In genomic region chrX:20663444-20663790, GRCm38 (mm10) we compare ENCODE assay signal across 8 mouse cellular contexts. TPM values are rescaled to one million over a fixed set of nuclear protein-coding genes. Genes with fewer than 3 reads are reported as not detected.
DNase-seq lines count a peak whose midpoint lies in the region; ATAC-seq and TF ChIP-seq lines count a peak whose summit lies in the region.

No protein-coding gene starts in this region.

- no peak for TF ChIP-seq CTCF in embryonic fibroblast, embryonic 13.5 days (IDR thresholded peaks at IDR 0.05; ENCODE audit: borderline replicate concordance, insufficient read depth, low read length)

- no peak for DNase-seq in heart, postnatal 4 days
- DNase-seq in ES-E14 (ENCODE audit: low read depth, low spot score) = no peak
- DNase-seq in urinary bladder, postnatal 36 days (ENCODE audit: low spot score in 2 of 2) = no peak

- no peaks in the 10 kb centered on the region for H3K27me3 ChIP-seq in heart, embryonic 11.5 days (ENCODE audit: control insufficient read depth, insufficient read depth, low read length)
- H3K27me3 ChIP-seq in kidney, embryonic 15.5 days = no peaks in the 10 kb centered on the region
- no peaks in the 10 kb centered on the region for H3K27me3 ChIP-seq in midbrain, embryonic 13.5 days

- H3K4me2 ChIP-seq in heart, embryonic 11.5 days = peak overlapping the region; percentile 64
- H3K4me2 ChIP-seq in kidney, embryonic 15.5 days = peak overlapping the region; percentile 59
- peak overlapping the region; percentile 62 for H3K4me2 ChIP-seq in midbrain, embryonic 13.5 days (replicated peaks)

- H3K4me1 ChIP-seq in heart, embryonic 11.5 days (ENCODE audit: control insufficient read depth, insufficient read depth, low read length) = peaks cover 5% of the 10 kb centered on the region; the same call in 1 of the 2 replicates
- no peaks in the 10 kb centered on the region; a peak in 1 of 4 replicates for H3K4me1 ChIP-seq in ES-E14 (ENCODE audit: control insufficient read depth in 2 of 2, insufficient read depth in 2 of 2, low read length in 2 of 2, poor library complexity in 1 of 2)
- no peaks in the 10 kb centered on the region for H3K4me1 ChIP-seq in embryonic fibroblast, embryonic 13.5 days (ENCODE audit: control insufficient read depth, insufficient read depth, low read length)
- H3K4me1 ChIP-seq in kidney, embryonic 15.5 days = no peaks in the 10 kb centered on the region
- peaks cover 35% of the 10 kb centered on the region for H3K4me1 ChIP-seq in midbrain, embryonic 13.5 days (replicated peaks)

- ATAC-seq in heart, embryonic 11.5 days (replicated peaks; ENCODE audit: insufficient number of reproducible peaks, low FRiP score, low TSS enrichment) = no peak
- peak; percentile 6; the same call in 1 of the 2 replicates for ATAC-seq in kidney, embryonic 15.5 days (replicated peaks; ENCODE audit: low FRiP score)
- no peak for ATAC-seq in midbrain, embryonic 13.5 days
- no peak for ATAC-seq in erythroid progenitor cell, adult 5-6 weeks (replicated peaks; ENCODE audit: low FRiP score, poor library complexity, severe bottlenecking)

- no peak for TF ChIP-seq POLR2A in embryonic fibroblast, embryonic 13.5 days (IDR thresholded peaks at IDR 0.05; ENCODE audit: low read depth, low read length)

- peak overlapping the region; percentile 86 for H3K9ac ChIP-seq in heart, embryonic 11.5 days (ENCODE audit: low read depth, low read length)
- peak overlapping the region; percentile 98 for H3K9ac ChIP-seq in ES-E14 (ENCODE audit: insufficient read depth, low read depth, low read length, poor library complexity, severe bottlenecking)
- peak overlapping the region; percentile 64 for H3K9ac ChIP-seq in kidney, embryonic 15.5 days
- peak overlapping the region; percentile 82 for H3K9ac ChIP-seq in midbrain, embryonic 13.5 days (replicated peaks)

- H3K27ac ChIP-seq in heart, embryonic 11.5 days (ENCODE audit: low read depth, low read length) = 0 out of 2 replicates have a peak overlapping the region, but pooled peaks have one; percentile 82
- H3K27ac ChIP-seq in ES-E14 (ENCODE audit: insufficient read depth, low read depth, low read length, poor library complexity, severe bottlenecking) = peak overlapping the region; percentile 74; the same call in 1 of the 2 replicates
- peak overlapping the region; percentile 73; the same call in 1 of the 2 replicates for H3K27ac ChIP-seq in embryonic fibroblast, embryonic 13.5 days (ENCODE audit: insufficient read depth, low read length)
- H3K27ac ChIP-seq in kidney, embryonic 15.5 days = peak overlapping the region; percentile 82
- H3K27ac ChIP-seq in midbrain, embryonic 13.5 days = peak overlapping the region; percentile 90

- in situ Hi-C loops in ES-E14 (cut with MboI; ENCODE audit: low sequenced_read_pairs in 2 of 2, unreplicated experiment in 2 of 2) = no loop called here

- H3K9me3 ChIP-seq in heart, embryonic 11.5 days (replicated peaks; ENCODE audit: control insufficient read depth, low read length) = no peaks in the 10 kb centered on the region
- H3K9me3 ChIP-seq in ES-E14 (ENCODE audit: control insufficient read depth, insufficient read depth, low read depth, low read length) = no peaks in the 10 kb centered on the region
- H3K9me3 ChIP-seq in kidney, embryonic 15.5 days (replicated peaks) = no peaks in the 10 kb centered on the region
- no peaks in the 10 kb centered on the region for H3K9me3 ChIP-seq in midbrain, embryonic 13.5 days

- WGBS in heart, embryonic 11.5 days (ENCODE audit: insufficient replicate concordance) = 18% methylated on average over 9 of the region's 9 CpGs
- WGBS in kidney, embryonic 15.5 days = 17% methylated on average over 9 of the region's 9 CpGs
- 25% methylated on average over 9 of the region's 9 CpGs for WGBS in midbrain, embryonic 13.5 days

- peaks cover 1% of the 10 kb centered on the region; the same call in 1 of the 2 replicates for H3K36me3 ChIP-seq in heart, embryonic 11.5 days (ENCODE audit: control insufficient read depth, insufficient read depth, low read length)
- peaks cover 8% of the 10 kb centered on the region for H3K36me3 ChIP-seq in ES-E14 (ENCODE audit: control insufficient read depth, insufficient read depth, low read length, poor library complexity, severe bottlenecking)
- peaks cover 30% of the 10 kb centered on the region for H3K36me3 ChIP-seq in kidney, embryonic 15.5 days
- peaks cover 14% of the 10 kb centered on the region for H3K36me3 ChIP-seq in midbrain, embryonic 13.5 days

- H3K4me3 ChIP-seq in heart, embryonic 11.5 days (ENCODE audit: low read depth, low read length) = peak overlapping the region; percentile 72
- H3K4me3 ChIP-seq in ES-E14 (ENCODE audit: insufficient read depth in 1 of 2, low read depth in 1 of 2, low read length in 2 of 2, poor library complexity in 1 of 2, severe bottlenecking in 1 of 2) = peak overlapping the region; percentile 93 to 94
- peak overlapping the region; percentile 100 for H3K4me3 ChIP-seq in embryonic fibroblast, embryonic 13.5 days (ENCODE audit: insufficient read depth, low read length)
- H3K4me3 ChIP-seq in kidney, embryonic 15.5 days (replicated peaks) = peak overlapping the region; percentile 67
- peak overlapping the region; percentile 66 for H3K4me3 ChIP-seq in midbrain, embryonic 13.5 days (replicated peaks)

TF ChIP-seq in ES-E14, 5 proteins besides CTCF, POLR2A, EP300 and RAD21:
- TF ChIP-seq ZC3H11A (IDR thresholded peaks at IDR 0.05; ENCODE audit: borderline replicate concordance, low read depth, low read length) = no peak
- no peak for TF ChIP-seq ZNF384 (IDR thresholded peaks at IDR 0.05; ENCODE audit: low read depth, low read length)
- no peak for TF ChIP-seq MAFK (IDR thresholded peaks at IDR 0.05; ENCODE audit: insufficient read depth, low read depth, low read length)
- TF ChIP-seq CHD2 (IDR thresholded peaks at IDR 0.05; ENCODE audit: low read depth, low read length) = no peak
- no peak for TF ChIP-seq HCFC1 (IDR thresholded peaks at IDR 0.05; ENCODE audit: borderline replicate concordance, insufficient read depth, low read length)

RNA-seq across cellular contexts. Expression of gene Uba1, which starts 5.3 kb away (rescaled TPM):
- polyA plus RNA-seq in heart, embryonic 11.5 days (2014; fragmentation: Nextera tagmentation; extraction: Ambion mirVana) = 165 and 182 TPM in 2 replicates
- total RNA-seq in heart, postnatal 4 days (2021) = 100 to 1,000 TPM; 293 to 326 TPM
- 149 and 178 TPM in 2 replicates for total RNA-seq in ES-E14 (2012; rRNA removed)
- 312 and 384 TPM in 2 replicates for polyA plus RNA-seq in embryonic fibroblast, embryonic 13.5 days (2011; ENCODE audit: insufficient read length, low read depth, missing spikeins)
- polyA plus RNA-seq in kidney, embryonic 15.5 days (2015; fragmentation: Nextera tagmentation; extraction: Ambion mirVana) = 201 and 214 TPM in 2 replicates
- 418 and 425 TPM in 2 replicates for polyA plus RNA-seq in midbrain, embryonic 13.5 days (2015; fragmentation: Nextera tagmentation; extraction: Ambion mirVana)
- total RNA-seq in erythroid progenitor cell, adult 5-6 weeks (2015; ENCODE audit: low replicate concordance) = 59.9 and 60.9 TPM in 2 replicates
- total RNA-seq in erythroid progenitor cell, adult 5-6 weeks (2017; ENCODE audit: low replicate concordance) = 62.3 and 63.2 TPM in 2 replicates

RNA-seq across cellular contexts. Expression of gene Cdk16, which starts 24.3 kb away (rescaled TPM):
- 77.1 and 89.3 TPM in 2 replicates for polyA plus RNA-seq in heart, embryonic 11.5 days (2014; fragmentation: Nextera tagmentation; extraction: Ambion mirVana)
- total RNA-seq in heart, postnatal 4 days (2021) = 100 to 1,000 TPM; 173 to 186 TPM
- total RNA-seq in ES-E14 (2012; rRNA removed) = 47.5 and 53.4 TPM in 2 replicates
- 129 and 141 TPM in 2 replicates for polyA plus RNA-seq in embryonic fibroblast, embryonic 13.5 days (2011; ENCODE audit: insufficient read length, low read depth, missing spikeins)
- polyA plus RNA-seq in kidney, embryonic 15.5 days (2015; fragmentation: Nextera tagmentation; extraction: Ambion mirVana) = 102 and 113 TPM in 2 replicates
- polyA plus RNA-seq in midbrain, embryonic 13.5 days (2015; fragmentation: Nextera tagmentation; extraction: Ambion mirVana) = 112 and 128 TPM in 2 replicates
- total RNA-seq in erythroid progenitor cell, adult 5-6 weeks (2015; ENCODE audit: low replicate concordance) = 112 and 120 TPM in 2 replicates
- 56.3 and 60.6 TPM in 2 replicates for total RNA-seq in erythroid progenitor cell, adult 5-6 weeks (2017; ENCODE audit: low replicate concordance)

RNA-seq across cellular contexts. Expression of gene Usp11, which starts 40.3 kb away (rescaled TPM):
- 40.7 and 53.7 TPM in 2 replicates for polyA plus RNA-seq in heart, embryonic 11.5 days (2014; fragmentation: Nextera tagmentation; extraction: Ambion mirVana)
- 10 to 100 TPM; 17.0 to 17.1 TPM for total RNA-seq in heart, postnatal 4 days (2021)
- total RNA-seq in ES-E14 (2012; rRNA removed) = 16.8 and 43.4 TPM in 2 replicates
- 13.1 and 22.9 TPM in 2 replicates for polyA plus RNA-seq in embryonic fibroblast, embryonic 13.5 days (2011; ENCODE audit: insufficient read length, low read depth, missing spikeins)
- polyA plus RNA-seq in kidney, embryonic 15.5 days (2015; fragmentation: Nextera tagmentation; extraction: Ambion mirVana) = 43.9 and 47.8 TPM in 2 replicates
- polyA plus RNA-seq in midbrain, embryonic 13.5 days (2015; fragmentation: Nextera tagmentation; extraction: Ambion mirVana) = 100.0 and 101 TPM in 2 replicates
- 2.9 and 3.6 TPM in 2 replicates for total RNA-seq in erythroid progenitor cell, adult 5-6 weeks (2015; ENCODE audit: low replicate concordance)
- total RNA-seq in erythroid progenitor cell, adult 5-6 weeks (2017; ENCODE audit: low replicate concordance) = 0.64 and 6.4 TPM in 2 replicates

RNA-seq across cellular contexts. Expression of gene Ndufb11, which starts 46.0 kb away (rescaled TPM):
- 307 and 308 TPM in 2 replicates for polyA plus RNA-seq in heart, embryonic 11.5 days (2014; fragmentation: Nextera tagmentation; extraction: Ambion mirVana)
- 100 to 1,000 TPM; 473 to 482 TPM for total RNA-seq in heart, postnatal 4 days (2021)
- 161 and 213 TPM in 2 replicates for total RNA-seq in ES-E14 (2012; rRNA removed)
- polyA plus RNA-seq in embryonic fibroblast, embryonic 13.5 days (2011; ENCODE audit: insufficient read length, low read depth, missing spikeins) = 116 and 126 TPM in 2 replicates
- polyA plus RNA-seq in kidney, embryonic 15.5 days (2015; fragmentation: Nextera tagmentation; extraction: Ambion mirVana) = 251 and 258 TPM in 2 replicates
- polyA plus RNA-seq in midbrain, embryonic 13.5 days (2015; fragmentation: Nextera tagmentation; extraction: Ambion mirVana) = 210 and 223 TPM in 2 replicates
- total RNA-seq in erythroid progenitor cell, adult 5-6 weeks (2015; ENCODE audit: low replicate concordance) = 87.2 and 95.9 TPM in 2 replicates
- total RNA-seq in erythroid progenitor cell, adult 5-6 weeks (2017; ENCODE audit: low replicate concordance) = 30.8 and 55.7 TPM in 2 replicates

RNA-seq across cellular contexts. Expression of gene Rbm10, which starts 46.1 kb away (rescaled TPM):
- 36.6 and 39.2 TPM in 2 replicates for polyA plus RNA-seq in heart, embryonic 11.5 days (2014; fragmentation: Nextera tagmentation; extraction: Ambion mirVana)
- 10 to 100 TPM; 27.4 to 29.1 TPM for total RNA-seq in heart, postnatal 4 days (2021)
- 49.4 and 57.9 TPM in 2 replicates for total RNA-seq in ES-E14 (2012; rRNA removed)
- 25.6 and 28.7 TPM in 2 replicates for polyA plus RNA-seq in embryonic fibroblast, embryonic 13.5 days (2011; ENCODE audit: insufficient read length, low read depth, missing spikeins)
- polyA plus RNA-seq in kidney, embryonic 15.5 days (2015; fragmentation: Nextera tagmentation; extraction: Ambion mirVana) = 71.5 and 77.9 TPM in 2 replicates
- 72.6 and 81.7 TPM in 2 replicates for polyA plus RNA-seq in midbrain, embryonic 13.5 days (2015; fragmentation: Nextera tagmentation; extraction: Ambion mirVana)
- 28.5 and 33.5 TPM in 2 replicates for total RNA-seq in erythroid progenitor cell, adult 5-6 weeks (2015; ENCODE audit: low replicate concordance)
- 38.0 and 51.6 TPM in 2 replicates for total RNA-seq in erythroid progenitor cell, adult 5-6 weeks (2017; ENCODE audit: low replicate concordance)
